Mouse (Mus musculus): ENCODE measurements at regions not wholly inside any gene's neighbourhood (a gene's known extent, or its start where the extent isn't known, plus 50 kb on each side); places are given as distances from the start of the nearest gene placed in this dataset.

- no peak for TF ChIP-seq ZC3H11A (IDR thresholded peaks at IDR 0.05; ENCODE audit: borderline replicate concordance, low read depth, low read length)
- TF ChIP-seq HCFC1 (IDR thresholded peaks at IDR 0.05; ENCODE audit: borderline replicate concordance, insufficient read depth, low read length), result no peak
- TF ChIP-seq MAFK (IDR thresholded peaks at IDR 0.05; ENCODE audit: insufficient read depth, low read depth, low read length), result no peak
- TF ChIP-seq CHD2 (IDR thresholded peaks at IDR 0.05; ENCODE audit: low read depth, low read length), result no peak
- no peak for TF ChIP-seq ZNF384 (IDR thresholded peaks at IDR 0.05; ENCODE audit: low read depth, low read length)
Observed at GRCm38 (mm10) chr12:117422315-117422978, 93.8 kb upstream of the Rapgef5 start.

All from ES-E14 (cell line).